Mouse (Mus musculus) leukemia stem cell, adult 10-12 weeks (primary cell): ENCODE measurements around the gene Krtap5-1. TPM values are rescaled to one million over a fixed set of nuclear protein-coding genes. Genes with fewer than 3 reads are reported as not detected.

Experiments
- polyA plus RNA-seq: library from polyadenylated mRNA; stranded (reverse); fragments of >175 nt; gene quantifications from 2 replicates; pipeline ENCODE4 v1.2.3, GENCODE M21; 2012; ENCODE audit warnings: low replicate concordance

Gene Krtap5-1
- not detected in 2 replicates for polyA plus RNA-seq

DNA sequence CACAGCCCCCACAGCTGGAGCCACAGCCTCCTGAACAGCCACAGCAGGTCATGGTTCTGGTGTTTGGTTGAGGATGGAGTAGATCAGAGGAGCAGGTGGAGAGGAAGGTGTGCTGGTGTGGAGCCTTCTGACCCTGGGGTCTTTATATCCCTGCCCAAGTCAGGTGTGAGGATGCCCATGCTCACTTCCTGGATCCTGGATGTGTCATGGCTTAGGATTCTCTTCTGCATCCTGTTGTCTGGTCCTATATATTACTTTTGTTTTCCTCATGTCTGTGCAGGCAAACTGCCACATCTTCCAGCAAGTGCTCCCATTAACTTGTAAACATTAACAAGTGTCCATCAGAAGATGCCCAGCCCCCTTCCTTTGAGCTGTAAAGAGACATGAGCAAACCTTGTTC is at the start of gene Krtap5-1:
TSS of gene Krtap5-1 (minus strand) at position 101 of the 400 bp plus-strand sequence.

GRCm38 (mm10) chr7:142303249-142303648 is 6.3 kb upstream of the Krtap5-1 start, which contains the start of gene Krtap5-4:
Gene Krtap5-4, plus strand, starts transcription at chr7:142303549.

GRCm38 (mm10) chr7:142274263-142274662 is 22.7 kb downstream of the Krtap5-1 start, which contains the start of gene Gm4559:
Gene Gm4559, minus strand, starts transcription at chr7:142274363.

GRCm38 (mm10) chr7:142258254-142258653 is 38.7 kb downstream of the Krtap5-1 start, which contains the start of gene Gm2431:
Gene Gm2431, minus strand, starts transcription at chr7:142258354.

Other genes starting within 250 kb of the Krtap5-1 start
- 10.0 and 53.1 TPM in 2 replicates for gene Mob2, start 236.1 kb downstream of the Krtap5-1 start, polyA plus RNA-seq
- gene Dusp8, start 201.3 kb downstream of the Krtap5-1 start, polyA plus RNA-seq, result 14.9 and 17.9 TPM in 2 replicates
- not detected in 2 replicates for gene Gm45618, start 176.4 kb downstream of the Krtap5-1 start, polyA plus RNA-seq
- gene Gm39115, start 161.1 kb downstream of the Krtap5-1 start, polyA plus RNA-seq, result not detected in 2 replicates
- not detected in 2 replicates for gene Gm45337, start 152.5 kb downstream of the Krtap5-1 start, polyA plus RNA-seq
- gene Gm29735, start 140.0 kb downstream of the Krtap5-1 start, polyA plus RNA-seq, result not detected in 2 replicates
- gene Gm4553, start 131.4 kb downstream of the Krtap5-1 start, polyA plus RNA-seq, result not detected in 2 replicates
- gene Krtap5-2, start 121.1 kb downstream of the Krtap5-1 start, polyA plus RNA-seq, result not detected in 2 replicates
- not detected in 2 replicates for gene Gm10153, start 106.7 kb downstream of the Krtap5-1 start, polyA plus RNA-seq
- not detected in 2 replicates for gene Krtap5-3, start 95.8 kb downstream of the Krtap5-1 start, polyA plus RNA-seq
- gene Gm7579, start 85.3 kb downstream of the Krtap5-1 start, polyA plus RNA-seq, result not detected in 2 replicates
- not detected in 2 replicates for gene Krtap5-5, start 67.1 kb downstream of the Krtap5-1 start, polyA plus RNA-seq
- gene Gm40460, start 56.0 kb downstream of the Krtap5-1 start, polyA plus RNA-seq, result not detected in 2 replicates
- not detected in 2 replicates for gene Gm2431, start 38.8 kb downstream of the Krtap5-1 start, polyA plus RNA-seq
- not detected in 2 replicates for gene Gm4559, start 22.8 kb downstream of the Krtap5-1 start, polyA plus RNA-seq
- not detected in 2 replicates for gene Krtap5-4, start 6.4 kb upstream of the Krtap5-1 start, polyA plus RNA-seq
- 7.7 and 27.5 TPM in 2 replicates for gene Ifitm10, start 76.6 kb upstream of the Krtap5-1 start, polyA plus RNA-seq
- 13.8 TPM in 1 of 2 replicates, not detected in the other for gene Gm49369, start 85.5 kb upstream of the Krtap5-1 start, polyA plus RNA-seq
- gene Ctsd, start 90.9 kb upstream of the Krtap5-1 start, polyA plus RNA-seq, result 189 and 243 TPM in 2 replicates
- gene Syt8, start 137.7 kb upstream of the Krtap5-1 start, polyA plus RNA-seq, result 0.28 TPM in 1 of 2 replicates, not detected in the other
- 0.49 TPM in 1 of 2 replicates, not detected in the other for gene Tnni2, start 144.7 kb upstream of the Krtap5-1 start, polyA plus RNA-seq
- gene Lsp1, start 163.7 kb upstream of the Krtap5-1 start, polyA plus RNA-seq, result 86.7 and 86.8 TPM in 2 replicates
- gene Tnnt3, start 201.7 kb upstream of the Krtap5-1 start, polyA plus RNA-seq, result 0.83 TPM in 1 of 2 replicates, not detected in the other
- 12.1 and 25.9 TPM in 2 replicates for gene Mrpl23, start 235.6 kb upstream of the Krtap5-1 start, polyA plus RNA-seq